Mouse (Mus musculus) neural tube, embryonic 13.5 days (tissue): Measurements from ENCODE around the gene Ikbip. TPM values are rescaled to one million over a fixed set of nuclear protein-coding genes. Genes with fewer than 3 reads are reported as not detected.

ENCODE experiments used
- ATAC-seq: fragments of 200-750 bp; cut with Nextera tagmentation; 2 replicates; pipeline ENCODE4 v1.8.0; 2017; ENCODE audit warnings: low read depth, mild to moderate bottlenecking, moderate TSS enrichment, moderate library complexity
- H3K27ac ChIP-seq: fragments of 300-500 bp; sonication (generic); replicated peaks from 2 replicates; pipeline ENCODE4 v1.5.1; 2015; ENCODE audit warnings: moderate library complexity, mild to moderate bottlenecking, inconsistent platforms
- H3K27me3 ChIP-seq: fragments of 300-500 bp; sonication (generic); 2 replicates; pipeline ENCODE4 v1.6.1; 2015; ENCODE audit warnings: mild to moderate bottlenecking, inconsistent platforms
- H3K36me3 ChIP-seq: fragments of 300-500 bp; sonication (generic); 2 replicates; pipeline ENCODE4 v1.6.1; 2015; ENCODE audit warnings: mild to moderate bottlenecking, inconsistent platforms
- H3K4me1 ChIP-seq: fragments of 300-500 bp; sonication (generic); replicated peaks from 2 replicates; pipeline ENCODE4 v1.6.1; 2015; ENCODE audit warnings: inconsistent platforms
- H3K4me2 ChIP-seq: fragments of 300-500 bp; sonication (generic); 2 replicates; pipeline ENCODE4 v1.6.1; 2015; ENCODE audit warnings: inconsistent platforms, mild to moderate bottlenecking, moderate library complexity
- H3K4me3 ChIP-seq: fragments of 300-500 bp; sonication (generic); 2 replicates; pipeline ENCODE4 v1.5.1; 2015; ENCODE audit warnings: mild to moderate bottlenecking, inconsistent platforms
- H3K9ac ChIP-seq: fragments of 300-500 bp; sonication (generic); 2 replicates; pipeline ENCODE4 v1.6.1; 2015; ENCODE audit warnings: moderate library complexity, mild to moderate bottlenecking, inconsistent platforms
- H3K9me3 ChIP-seq: fragments of 300-500 bp; sonication (generic); 2 replicates; pipeline ENCODE4 v1.6.1; 2016; ENCODE audit warnings: inconsistent platforms
- WGBS: fragments of 180-500 bp; shearing (Covaris S2); methylation state at CpG from one replicate; pipeline ENCODE4 v1.1.7; 2015; 5-methylcytosine and 5-hydroxymethylcytosine counted together
- polyA plus RNA-seq: library from polyadenylated mRNA; unstranded; fragments of >200 nt; fragmentation: Nextera tagmentation; extraction: Ambion mirVana; gene quantifications from 2 replicates; pipeline ENCODE4 v1.2.1, GENCODE M21; 2015

Gene Ikbip
- polyA plus RNA-seq, 1 experiment from 2014 or later: 23.5 TPM

DNA sequence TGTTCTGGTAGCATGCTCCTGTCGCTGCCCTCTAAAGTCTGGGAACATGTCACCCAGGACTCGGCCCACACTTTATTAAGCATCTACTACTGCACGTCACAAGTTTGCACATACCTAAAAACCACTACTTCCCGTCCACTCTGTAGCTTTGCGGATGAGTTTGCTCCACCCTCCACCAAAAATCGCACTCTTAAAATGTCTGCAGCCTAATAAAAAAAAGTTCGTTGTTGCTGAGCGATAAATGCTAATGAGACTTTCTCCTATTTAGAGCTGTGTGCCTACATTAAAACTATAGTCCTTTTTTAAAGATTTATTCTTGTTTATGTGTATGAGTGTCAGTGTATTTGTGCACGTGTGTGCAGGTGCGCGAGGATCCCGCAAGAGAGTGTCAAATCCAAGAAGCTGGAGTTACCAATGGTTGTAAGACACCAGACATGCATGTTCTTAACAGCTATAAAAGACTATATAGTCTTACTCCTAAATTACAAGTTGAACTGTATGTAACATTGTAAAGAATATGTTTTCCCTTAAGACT is 720 bp downstream of the Ikbip start:
- H3K36me3 ChIP-seq: peaks cover 6% of the 10 kb centered on the region; the same call in 1 of the 2 replicates
- H3K9ac ChIP-seq: peak overlapping the region; percentile 89
- H3K9me3 ChIP-seq: no peaks in the 10 kb centered on the region
- H3K4me1 ChIP-seq: peaks cover 14% of the 10 kb centered on the region; the same call in 1 of the 2 replicates
- peak overlapping the region; percentile 64 for H3K4me2 ChIP-seq
- no peaks in the 10 kb centered on the region for H3K27me3 ChIP-seq
- H3K4me3 ChIP-seq: peak overlapping the region; percentile 85
- no peak for ATAC-seq
- WGBS: 48% methylated on average over 12 of the region's 12 CpGs
- H3K27ac ChIP-seq: peak overlapping the region; percentile 46

DNA sequence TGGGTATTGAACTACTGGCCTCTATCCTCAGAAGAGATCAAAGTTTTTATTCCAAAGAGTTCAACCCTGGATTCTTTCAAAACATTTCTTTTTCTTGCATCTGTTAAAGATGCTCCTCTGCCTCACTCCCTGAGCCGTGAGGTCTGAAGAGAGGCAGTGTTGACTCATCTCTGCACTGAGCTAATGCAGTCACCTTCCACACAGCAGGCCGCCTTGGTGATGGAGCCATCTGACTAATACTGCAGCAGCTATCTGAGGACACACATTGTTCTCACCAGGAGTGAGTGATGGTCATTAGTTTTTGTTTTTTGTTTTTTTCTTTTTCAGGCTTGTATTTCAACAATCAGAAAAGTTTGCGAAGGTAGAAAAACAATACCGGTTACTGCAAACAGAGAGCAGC is 10.1 kb downstream of the Ikbip start:
- Histone ChIP-seq H3K9ac (no peak overlapping the region), H3K4me1 (no peaks in the 10 kb centered on the region), H3K9me3 (no peaks in the 10 kb centered on the region), H3K27me3 (no peaks in the 10 kb centered on the region), H3K36me3 (peaks cover 18% of the 10 kb centered on the region; the same call in 1 of the 2 replicates), H3K4me3 (no peak overlapping the region), H3K27ac (no peak overlapping the region), H3K4me2 (no peak overlapping the region)
- no peak for ATAC-seq
- 91% methylated on average over 4 of the region's 4 CpGs for WGBS

DNA sequence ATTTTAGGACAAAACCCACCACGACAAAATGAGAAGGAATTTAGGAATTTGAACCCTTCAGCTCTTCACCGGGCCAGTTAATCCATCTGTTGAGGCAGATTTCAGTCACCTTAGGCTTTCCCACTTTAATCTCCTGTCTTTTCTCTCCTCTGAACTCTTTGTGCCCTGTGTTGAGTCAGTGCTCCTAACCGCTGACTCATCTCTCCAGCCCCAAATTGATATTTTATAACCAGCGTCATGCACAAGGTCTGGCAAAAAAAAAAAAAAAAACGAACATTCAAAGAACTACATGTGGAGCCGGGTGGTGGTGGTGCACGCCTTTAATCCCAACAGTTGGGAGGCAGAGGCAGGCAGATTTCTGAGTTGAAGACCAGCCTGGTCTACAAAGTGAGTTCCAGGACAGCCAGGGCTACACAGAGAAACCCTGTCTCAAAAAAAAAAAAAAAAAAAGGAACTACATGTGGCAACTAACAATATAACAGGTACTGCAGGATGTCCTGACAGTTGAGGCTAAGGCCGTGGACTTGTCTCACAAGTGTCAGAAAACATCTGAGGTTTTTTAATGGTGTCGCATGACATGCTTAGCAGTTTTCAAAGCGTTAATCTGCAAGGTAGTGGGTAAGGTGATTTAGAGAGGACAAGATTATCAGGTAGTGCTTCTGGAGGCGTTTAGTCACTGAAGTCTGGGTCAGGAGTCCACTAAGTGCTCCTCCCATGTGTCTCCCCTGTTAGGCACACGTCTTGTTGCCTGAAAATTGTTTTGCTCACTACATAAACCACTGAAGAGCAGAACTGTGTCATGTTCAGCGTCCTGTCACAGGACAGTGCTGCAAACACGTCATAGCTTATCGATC is 11.7 kb downstream of the Ikbip start:
- Histone ChIP-seq H3K4me1 (no peaks in the 10 kb centered on the region), H3K9me3 (no peaks in the 10 kb centered on the region), H3K4me2 (no peak overlapping the region), H3K9ac (no peak overlapping the region), H3K27me3 (no peaks in the 10 kb centered on the region), H3K36me3 (peaks cover 21% of the 10 kb centered on the region; the same call in 1 of the 2 replicates), H3K27ac (no peak overlapping the region), H3K4me3 (no peak overlapping the region)
- WGBS: 93% methylated on average over 15 of the region's 15 CpGs
- ATAC-seq: no peak

DNA sequence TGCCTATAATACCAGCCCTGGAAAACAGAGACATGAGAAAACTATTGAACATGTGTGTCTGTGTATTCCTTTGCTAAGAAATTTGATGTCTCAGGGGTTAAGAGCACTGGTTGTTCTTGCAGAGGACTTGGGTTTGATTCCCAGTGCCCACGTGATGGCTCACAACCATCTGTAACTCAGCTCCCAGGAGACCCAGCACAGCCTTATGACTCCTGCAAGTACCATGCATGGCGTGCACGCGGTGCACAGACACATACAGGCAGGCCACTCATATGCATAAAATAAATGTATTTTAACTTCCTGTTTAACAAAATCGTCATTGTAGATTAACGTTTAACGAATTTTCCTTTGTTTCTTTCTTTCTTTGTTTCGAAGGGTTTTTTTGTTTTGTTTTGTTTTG is 15.3 kb downstream of the Ikbip start:
- H3K36me3 ChIP-seq: peaks cover 35% of the 10 kb centered on the region
- no peak overlapping the region for H3K9ac ChIP-seq
- H3K4me1 ChIP-seq: no peaks in the 10 kb centered on the region
- H3K9me3 ChIP-seq: no peaks in the 10 kb centered on the region
- H3K4me3 ChIP-seq: no peak overlapping the region
- no peak overlapping the region for H3K4me2 ChIP-seq
- H3K27ac ChIP-seq: no peak overlapping the region
- 95% methylated on average over 8 of the region's 8 CpGs for WGBS
- no peak for ATAC-seq
- H3K27me3 ChIP-seq: no peaks in the 10 kb centered on the region

DNA sequence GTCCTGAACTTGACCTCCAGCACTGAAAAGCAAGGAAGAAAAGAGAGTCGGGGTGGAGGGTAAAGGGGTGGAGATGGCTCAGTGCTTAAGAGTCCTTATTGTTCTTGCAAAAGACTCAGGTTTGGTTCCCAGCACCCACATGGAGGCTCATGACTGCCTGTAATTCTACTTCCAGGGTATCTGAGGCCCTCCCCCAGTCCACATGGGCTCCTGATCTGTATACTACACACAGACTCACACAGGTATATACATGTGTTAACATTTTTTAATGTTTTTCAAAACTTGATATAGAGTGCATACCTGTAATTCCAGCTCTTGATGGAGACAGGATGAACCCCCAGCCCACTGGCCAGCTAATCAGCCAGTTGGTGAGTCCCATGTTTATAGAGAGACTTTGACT is 17.4 kb downstream of the Ikbip start:
- Histone ChIP-seq H3K27ac (no peak overlapping the region), H3K9ac (no peak overlapping the region), H3K4me1 (no peaks in the 10 kb centered on the region), H3K27me3 (no peaks in the 10 kb centered on the region), H3K9me3 (no peaks in the 10 kb centered on the region), H3K4me3 (no peak overlapping the region), H3K36me3 (peaks cover 25% of the 10 kb centered on the region), H3K4me2 (no peak overlapping the region)
- 95% methylated on average over 1 of the region's 1 CpGs for WGBS
- no peak for ATAC-seq

DNA sequence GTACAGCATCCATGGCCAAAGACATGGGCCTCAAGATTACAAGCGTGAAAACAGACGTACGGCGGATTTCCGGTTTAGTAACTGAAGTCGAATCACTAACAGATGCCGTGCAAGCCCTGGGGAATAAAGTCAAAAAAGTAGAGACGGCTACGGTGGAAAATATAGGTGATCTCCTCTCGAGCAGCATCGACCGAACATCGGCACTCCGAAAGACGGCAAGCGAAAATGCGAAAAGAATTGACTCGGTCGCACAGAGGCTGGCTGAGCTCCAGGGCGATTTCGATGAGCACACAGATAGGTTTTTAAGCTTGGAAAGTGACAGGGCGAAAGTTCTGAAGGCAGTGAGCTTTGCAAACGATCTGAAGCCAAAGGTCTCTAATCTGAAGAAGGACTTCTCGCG is 19.2 kb downstream of the Ikbip start:
- no peak for ATAC-seq
- Histone ChIP-seq H3K4me2 (no peak overlapping the region), H3K4me1 (no peaks in the 10 kb centered on the region), H3K27ac (no peak overlapping the region), H3K27me3 (no peaks in the 10 kb centered on the region), H3K4me3 (no peak overlapping the region), H3K9me3 (no peaks in the 10 kb centered on the region), H3K9ac (no peak overlapping the region), H3K36me3 (peaks cover 21% of the 10 kb centered on the region)
- 92% methylated on average over 25 of the region's 25 CpGs for WGBS

DNA sequence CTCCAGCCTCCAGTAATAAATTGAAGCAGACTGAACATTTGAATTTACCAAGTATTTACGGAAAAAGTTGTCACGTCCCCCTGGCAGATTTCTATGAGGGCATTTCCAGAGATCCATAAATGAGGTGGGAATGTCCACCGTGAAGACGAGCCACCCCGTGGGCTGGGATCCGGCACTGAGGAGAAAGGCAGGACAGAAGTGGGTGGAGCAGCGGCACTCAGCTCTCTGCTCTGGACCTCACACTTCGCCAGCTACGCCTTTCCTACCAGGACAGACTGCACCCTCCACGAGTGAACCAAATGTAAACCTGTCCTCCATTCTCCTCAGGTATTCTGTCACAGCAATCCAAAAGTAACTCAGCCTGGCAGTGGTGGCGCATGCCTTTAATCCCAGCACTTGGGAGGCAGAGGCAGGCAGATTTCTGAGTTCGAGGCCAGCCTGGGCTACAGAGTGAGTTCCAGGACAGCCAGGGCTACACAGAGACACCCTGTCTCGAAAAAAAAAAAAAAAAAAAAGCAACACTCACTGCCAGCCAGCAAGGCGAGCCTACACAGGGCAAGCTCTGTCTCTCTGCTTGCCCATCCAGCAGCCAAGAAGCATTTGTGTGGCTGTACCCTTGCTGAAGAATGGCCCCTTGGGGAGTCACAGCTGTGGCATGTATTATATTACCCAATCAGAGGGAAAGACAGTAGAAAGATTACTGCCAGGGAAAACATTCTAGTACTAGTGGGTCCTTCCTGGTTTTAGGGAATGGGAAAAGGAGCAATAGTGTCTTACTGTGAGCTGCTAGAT is 20.3 kb downstream of the Ikbip start:
- Histone ChIP-seq H3K4me3 (no peak overlapping the region), H3K36me3 (peaks cover 15% of the 10 kb centered on the region), H3K9me3 (no peaks in the 10 kb centered on the region), H3K27me3 (no peaks in the 10 kb centered on the region), H3K27ac (no peak overlapping the region), H3K4me1 (no peaks in the 10 kb centered on the region), H3K4me2 (no peak overlapping the region), H3K9ac (no peak overlapping the region)
- ATAC-seq: no peak
- 91% methylated on average over 13 of the region's 14 CpGs for WGBS

DNA sequence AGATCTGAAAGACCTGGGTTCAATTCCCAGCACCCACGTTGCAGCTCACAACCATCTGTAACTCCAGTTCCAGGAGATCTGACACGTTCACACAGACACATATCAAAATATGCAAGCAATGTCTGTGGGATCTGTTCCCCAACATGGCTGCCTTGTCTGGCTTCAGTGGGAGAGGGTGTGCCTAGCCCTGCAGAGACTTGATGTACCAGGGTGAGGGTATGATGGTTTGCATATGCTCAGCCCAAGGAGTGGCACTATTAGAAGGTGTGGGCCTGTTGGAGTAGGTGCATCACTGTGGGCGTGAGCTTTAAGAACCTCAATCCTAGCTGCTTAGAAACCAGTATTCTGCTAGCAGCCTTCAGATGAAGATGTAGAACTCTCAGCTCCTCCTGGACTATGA is 23.2 kb downstream of the Ikbip start:
- 87% methylated on average over 3 of the region's 3 CpGs for WGBS
- Histone ChIP-seq H3K9ac (no peak overlapping the region), H3K9me3 (peaks cover 3% of the 10 kb centered on the region), H3K36me3 (peaks cover 17% of the 10 kb centered on the region), H3K4me3 (no peak overlapping the region), H3K27me3 (no peaks in the 10 kb centered on the region), H3K27ac (no peak overlapping the region), H3K4me1 (no peaks in the 10 kb centered on the region), H3K4me2 (no peak overlapping the region)
- no peak for ATAC-seq

DNA sequence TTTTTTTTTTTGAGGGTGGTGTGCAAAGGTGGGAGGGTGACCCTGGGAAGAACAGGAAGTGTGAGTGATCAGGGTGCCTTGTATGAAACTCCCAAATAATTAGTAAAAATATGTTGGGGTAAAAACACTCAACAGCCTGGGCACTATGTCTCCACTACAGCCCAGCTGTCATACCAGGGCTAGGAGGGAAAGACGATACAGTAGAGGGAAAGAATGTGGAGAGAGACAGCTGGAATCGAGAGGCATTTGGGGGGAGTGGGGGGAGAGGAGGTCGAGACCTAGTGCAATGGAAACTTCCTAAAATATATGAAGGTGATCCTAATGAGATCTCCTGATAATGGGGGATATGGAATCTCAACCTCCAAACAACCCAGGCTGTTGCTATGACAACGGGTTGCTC is 27.1 kb downstream of the Ikbip start:
- ATAC-seq: no peak
- WGBS: 87% methylated on average over 4 of the region's 4 CpGs
- Histone ChIP-seq H3K4me1 (no peaks in the 10 kb centered on the region), H3K27ac (no peak overlapping the region), H3K4me3 (no peak overlapping the region), H3K9me3 (peaks cover 4% of the 10 kb centered on the region), H3K36me3 (peaks cover 38% of the 10 kb centered on the region), H3K4me2 (no peak overlapping the region), H3K9ac (no peak overlapping the region), H3K27me3 (no peaks in the 10 kb centered on the region)

DNA sequence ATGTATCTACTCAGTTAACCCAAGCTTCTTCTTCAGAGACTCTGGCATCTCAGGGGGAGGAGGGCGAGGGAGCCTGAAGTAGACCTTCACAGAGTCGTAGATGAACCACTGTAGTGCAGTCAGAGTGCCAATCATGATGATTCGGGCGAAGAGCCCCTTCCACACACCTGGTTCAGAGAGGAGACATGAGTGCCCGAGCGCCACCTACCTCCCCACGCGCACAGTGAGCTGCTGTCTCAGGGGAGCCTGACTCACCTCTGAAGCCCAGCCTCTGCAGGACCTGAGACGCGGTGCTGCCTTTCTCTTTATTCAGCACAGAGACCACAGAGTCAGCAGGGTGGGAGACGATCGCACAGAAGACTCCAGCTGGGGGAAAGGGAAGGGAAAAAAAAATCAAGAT is 34.2 kb downstream of the Ikbip start:
- Histone ChIP-seq H3K4me2 (no peak overlapping the region), H3K9ac (no peak overlapping the region), H3K27me3 (no peaks in the 10 kb centered on the region), H3K4me3 (no peak overlapping the region), H3K9me3 (no peaks in the 10 kb centered on the region), H3K4me1 (peaks cover 10% of the 10 kb centered on the region), H3K27ac (no peak overlapping the region), H3K36me3 (peaks cover 93% of the 10 kb centered on the region)
- 92% methylated on average over 12 of the region's 12 CpGs for WGBS
- ATAC-seq: no peak

DNA sequence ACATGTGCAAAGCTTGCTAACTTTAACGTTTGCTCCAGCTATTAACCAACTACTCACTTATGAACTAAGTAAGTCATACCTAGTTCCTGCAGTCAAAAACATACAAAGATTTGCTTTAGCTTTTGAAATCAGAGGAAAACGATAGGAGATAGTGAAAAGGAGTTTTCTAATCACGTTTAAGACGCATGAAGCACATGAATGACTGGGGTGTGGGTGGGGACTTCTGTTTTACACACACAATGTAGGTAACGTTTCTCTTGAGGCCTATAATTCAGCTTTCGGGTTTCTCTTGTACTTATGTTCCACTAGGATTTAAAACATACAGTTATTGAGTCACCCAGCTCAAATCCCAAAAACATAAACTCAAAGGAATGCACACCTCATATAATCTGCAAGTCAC is 39.9 kb downstream of the Ikbip start:
- peaks cover 24% of the 10 kb centered on the region for H3K4me1 ChIP-seq
- H3K36me3 ChIP-seq: peaks cover 42% of the 10 kb centered on the region
- no peak for ATAC-seq
- H3K9me3 ChIP-seq: no peaks in the 10 kb centered on the region
- WGBS: 32% methylated on average over 6 of the region's 6 CpGs
- H3K4me3 ChIP-seq: peak overlapping the region; percentile 100
- H3K4me2 ChIP-seq: peak overlapping the region; percentile 67
- no peak overlapping the region for H3K27ac ChIP-seq
- H3K9ac ChIP-seq: peak overlapping the region; percentile 100
- no peaks in the 10 kb centered on the region for H3K27me3 ChIP-seq

DNA sequence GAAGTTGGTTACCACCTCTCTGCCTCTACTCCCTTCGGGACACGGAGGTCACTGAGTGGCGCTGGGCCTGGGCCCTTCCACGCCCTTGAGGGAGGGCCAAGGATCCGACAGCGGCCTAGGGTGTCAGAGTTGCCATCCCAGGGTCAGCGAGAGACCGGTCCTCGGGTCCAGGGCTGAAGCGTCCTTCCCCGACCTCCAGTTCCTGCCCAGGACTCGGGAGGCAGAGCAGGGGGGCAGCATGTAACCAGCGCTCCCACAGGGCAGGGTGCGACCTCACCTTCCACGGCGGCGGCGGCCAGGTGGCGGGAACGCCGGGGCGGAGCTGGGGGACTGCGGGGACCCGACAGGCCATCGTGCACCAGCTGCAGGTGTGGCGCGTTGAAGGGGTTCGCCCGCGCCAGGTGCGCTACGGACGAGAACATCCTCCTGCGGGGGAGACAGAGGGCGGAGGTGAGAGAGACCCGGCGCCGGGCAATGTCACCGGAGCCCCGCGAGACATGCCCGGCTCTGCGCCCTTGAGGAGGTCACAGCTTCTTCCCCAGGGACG is 40.6 kb downstream of the Ikbip start:
- no peaks in the 10 kb centered on the region for H3K9me3 ChIP-seq
- peak overlapping the region; percentile 95 for H3K27ac ChIP-seq
- H3K4me2 ChIP-seq: peak overlapping the region; percentile 67
- H3K36me3 ChIP-seq: peaks cover 34% of the 10 kb centered on the region
- WGBS: 1% methylated on average over 44 of the region's 44 CpGs
- peak; percentile 67 for ATAC-seq
- H3K9ac ChIP-seq: peak overlapping the region; percentile 100
- H3K4me3 ChIP-seq: peak overlapping the region; percentile 100
- H3K27me3 ChIP-seq: no peaks in the 10 kb centered on the region
- H3K4me1 ChIP-seq: peaks cover 24% of the 10 kb centered on the region
